Mouse (Mus musculus): ENCODE measurements around the gene Tbc1d9b. TPM values are rescaled to one million over a fixed set of nuclear protein-coding genes. Genes with fewer than 3 reads are reported as not detected.

Gene Tbc1d9b
- polyA plus RNA-seq, 1 experiment from 2014 or later, result 20.7 TPM

GRCm38 (mm10) chr11:50176351-50176750 is 45.2 kb downstream of the Tbc1d9b start:
- Histone ChIP-seq H3K27ac (ENCODE audit: low read depth, low read length) (no peak overlapping the region), H3K36me3 (ENCODE audit: control insufficient read depth, insufficient read depth, low read length) (peaks cover 6% of the 10 kb centered on the region; the same call in 1 of the 2 replicates), H3K9ac (ENCODE audit: low read depth, low read length) (no peak overlapping the region), H3K4me3 (ENCODE audit: low read depth, low read length) (no peak overlapping the region), H3K9me3 (replicated peaks; ENCODE audit: control insufficient read depth, low read length) (no peaks in the 10 kb centered on the region), H3K4me2 (no peak overlapping the region), H3K27me3 (ENCODE audit: control insufficient read depth, insufficient read depth, low read length) (no peaks in the 10 kb centered on the region), H3K4me1 (ENCODE audit: control insufficient read depth, insufficient read depth, low read length) (peaks cover 15% of the 10 kb centered on the region)
- WGBS (ENCODE audit: insufficient replicate concordance), result 82% methylated on average over 3 of the region's 3 CpGs
- no peak for ATAC-seq (replicated peaks; ENCODE audit: insufficient number of reproducible peaks, low FRiP score, low TSS enrichment)

DNA sequence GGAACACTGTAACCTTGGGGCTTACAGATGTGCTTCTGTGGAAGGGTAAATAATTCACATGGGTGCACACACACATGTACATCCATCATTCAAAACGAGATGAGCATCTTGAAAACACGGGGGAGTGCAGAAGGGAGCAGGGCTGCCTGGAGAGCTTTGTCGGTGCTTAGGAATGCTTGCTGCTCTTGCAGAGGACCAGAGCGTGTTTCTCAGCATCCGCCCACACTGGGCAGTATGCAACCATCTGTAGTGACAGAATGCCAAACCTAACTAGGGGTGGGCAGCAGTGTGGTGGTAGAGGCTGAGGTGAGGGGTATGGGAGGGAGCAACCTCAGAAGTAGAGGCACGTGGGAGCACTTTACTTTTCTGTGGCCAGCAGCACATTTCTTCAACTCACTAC is 45.9 kb downstream of the Tbc1d9b start:
- WGBS (ENCODE audit: insufficient replicate concordance), result 63% methylated on average over 6 of the region's 6 CpGs
- no peak overlapping the region for H3K27ac ChIP-seq (ENCODE audit: low read depth, low read length)
- H3K9ac ChIP-seq (ENCODE audit: low read depth, low read length), result no peak overlapping the region

GRCm38 (mm10) chr11:50178532-50179488 is 47.6 kb downstream of the Tbc1d9b start:
- Histone ChIP-seq H3K27me3 (ENCODE audit: control insufficient read depth, insufficient read depth, low read length) (no peaks in the 10 kb centered on the region), H3K4me1 (ENCODE audit: control insufficient read depth, insufficient read depth, low read length) (peaks cover 23% of the 10 kb centered on the region), H3K27ac (ENCODE audit: low read depth, low read length) (peak overlapping the region; percentile 12; the same call in 1 of the 2 replicates), H3K36me3 (ENCODE audit: control insufficient read depth, insufficient read depth, low read length) (no peaks in the 10 kb centered on the region), H3K4me2 (no peak overlapping the region), H3K9me3 (replicated peaks; ENCODE audit: control insufficient read depth, low read length) (no peaks in the 10 kb centered on the region), H3K9ac (ENCODE audit: low read depth, low read length) (no peak overlapping the region), H3K4me3 (ENCODE audit: low read depth, low read length) (no peak overlapping the region)
- no peak for ATAC-seq (replicated peaks; ENCODE audit: insufficient number of reproducible peaks, low FRiP score, low TSS enrichment)
- WGBS (ENCODE audit: insufficient replicate concordance), result 71% methylated on average over 5 of the region's 5 CpGs

More for the DNA sequence above, 45.9 kb downstream of the Tbc1d9b start:
- H3K4me3 ChIP-seq (ENCODE audit: low read depth, low read length), result no peak overlapping the region
- no peak for ATAC-seq (replicated peaks; ENCODE audit: insufficient number of reproducible peaks, low FRiP score, low TSS enrichment)
- no peaks in the 10 kb centered on the region for H3K9me3 ChIP-seq (replicated peaks; ENCODE audit: control insufficient read depth, low read length)
- no peak overlapping the region for H3K4me2 ChIP-seq
- no peaks in the 10 kb centered on the region for H3K27me3 ChIP-seq (ENCODE audit: control insufficient read depth, insufficient read depth, low read length)
- peaks cover 15% of the 10 kb centered on the region for H3K4me1 ChIP-seq (ENCODE audit: control insufficient read depth, insufficient read depth, low read length)
- H3K36me3 ChIP-seq (ENCODE audit: control insufficient read depth, insufficient read depth, low read length), result no peaks in the 10 kb centered on the region

- Histone ChIP-seq H3K9me3 (replicated peaks; ENCODE audit: control insufficient read depth, low read length) (no peaks in the 10 kb centered on the region), H3K27ac (ENCODE audit: low read depth, low read length) (no peak overlapping the region), H3K9ac (ENCODE audit: low read depth, low read length) (no peak overlapping the region), H3K36me3 (ENCODE audit: control insufficient read depth, insufficient read depth, low read length) (no peaks in the 10 kb centered on the region), H3K4me1 (ENCODE audit: control insufficient read depth, insufficient read depth, low read length) (peaks cover 22% of the 10 kb centered on the region), H3K4me3 (ENCODE audit: low read depth, low read length) (no peak overlapping the region), H3K27me3 (ENCODE audit: control insufficient read depth, insufficient read depth, low read length) (no peaks in the 10 kb centered on the region), H3K4me2 (no peak overlapping the region)
- no peak for ATAC-seq (replicated peaks; ENCODE audit: insufficient number of reproducible peaks, low FRiP score, low TSS enrichment)
- 70% methylated on average over 6 of the region's 6 CpGs for WGBS (ENCODE audit: insufficient replicate concordance)
These were observed 49.5 kb downstream of the Tbc1d9b start for GRCm38 (mm10) chr11:50180478-50181231.

DNA sequence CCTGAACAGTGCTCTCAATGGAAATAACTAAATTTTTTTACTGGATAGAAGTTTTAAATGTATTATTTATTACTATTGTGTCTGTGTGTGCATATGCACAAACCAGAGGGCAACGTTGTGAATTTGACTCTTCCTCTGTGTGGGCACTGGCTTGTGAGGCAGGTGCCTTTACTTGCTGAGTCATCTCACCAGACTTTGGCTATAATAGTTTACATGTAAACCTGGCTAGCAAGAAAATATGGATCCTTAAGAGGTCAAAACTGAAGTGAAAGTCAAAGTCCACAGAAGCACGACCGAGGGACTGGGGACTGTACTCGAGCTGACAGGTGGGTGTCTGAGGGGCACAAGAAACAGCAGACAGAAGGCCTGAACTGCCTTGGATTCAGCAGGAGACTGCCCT is 51.5 kb downstream of the Tbc1d9b start:
- no peaks in the 10 kb centered on the region for H3K27me3 ChIP-seq (ENCODE audit: control insufficient read depth, insufficient read depth, low read length)
- no peak overlapping the region for H3K4me3 ChIP-seq (ENCODE audit: low read depth, low read length)
- ATAC-seq (replicated peaks; ENCODE audit: insufficient number of reproducible peaks, low FRiP score, low TSS enrichment), result no peak
- no peak overlapping the region for H3K4me2 ChIP-seq
- H3K9ac ChIP-seq (ENCODE audit: low read depth, low read length), result peak overlapping the region; percentile 36; the same call in 1 of the 2 replicates
- peaks cover 22% of the 10 kb centered on the region for H3K4me1 ChIP-seq (ENCODE audit: control insufficient read depth, insufficient read depth, low read length)
- peak overlapping the region; percentile 17; the same call in 1 of the 2 replicates for H3K27ac ChIP-seq (ENCODE audit: low read depth, low read length)
- H3K9me3 ChIP-seq (replicated peaks; ENCODE audit: control insufficient read depth, low read length), result no peaks in the 10 kb centered on the region
- WGBS (ENCODE audit: insufficient replicate concordance), result 77% methylated on average over 4 of the region's 4 CpGs
- H3K36me3 ChIP-seq (ENCODE audit: control insufficient read depth, insufficient read depth, low read length), result no peaks in the 10 kb centered on the region

DNA sequence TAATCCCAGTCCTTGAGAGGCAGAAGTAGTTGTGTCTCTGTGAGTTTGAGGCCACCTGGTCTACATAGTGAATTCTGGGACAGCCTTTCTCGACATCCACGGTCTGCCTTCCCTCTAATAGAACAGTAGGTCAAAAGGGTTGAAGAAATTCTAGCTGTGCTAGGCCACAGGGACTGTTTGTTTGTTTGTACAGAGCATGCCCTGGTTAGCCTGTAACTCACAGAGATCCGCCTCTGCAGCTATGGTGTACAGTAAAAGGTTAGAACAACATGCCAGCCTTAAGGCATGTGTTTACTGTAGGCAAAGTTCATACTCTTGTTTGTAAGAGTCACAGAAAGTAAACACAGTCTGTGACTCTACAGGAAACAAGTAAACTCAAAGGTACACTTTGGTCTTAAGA is 53.6 kb downstream of the Tbc1d9b start:
- no peak overlapping the region for H3K4me2 ChIP-seq
- no peak overlapping the region for H3K27ac ChIP-seq (ENCODE audit: low read depth, low read length)
- H3K9me3 ChIP-seq (replicated peaks; ENCODE audit: control insufficient read depth, low read length), result no peaks in the 10 kb centered on the region
- H3K9ac ChIP-seq (ENCODE audit: low read depth, low read length), result no peak overlapping the region
- 78% methylated on average over 3 of the region's 3 CpGs for WGBS (ENCODE audit: insufficient replicate concordance)
- H3K4me1 ChIP-seq (ENCODE audit: control insufficient read depth, insufficient read depth, low read length), result peaks cover 13% of the 10 kb centered on the region; the same call in 1 of the 2 replicates
- ATAC-seq (replicated peaks; ENCODE audit: insufficient number of reproducible peaks, low FRiP score, low TSS enrichment), result no peak
- H3K27me3 ChIP-seq (ENCODE audit: control insufficient read depth, insufficient read depth, low read length), result no peaks in the 10 kb centered on the region
- no peaks in the 10 kb centered on the region for H3K36me3 ChIP-seq (ENCODE audit: control insufficient read depth, insufficient read depth, low read length)
- H3K4me3 ChIP-seq (ENCODE audit: low read depth, low read length), result no peak overlapping the region

DNA sequence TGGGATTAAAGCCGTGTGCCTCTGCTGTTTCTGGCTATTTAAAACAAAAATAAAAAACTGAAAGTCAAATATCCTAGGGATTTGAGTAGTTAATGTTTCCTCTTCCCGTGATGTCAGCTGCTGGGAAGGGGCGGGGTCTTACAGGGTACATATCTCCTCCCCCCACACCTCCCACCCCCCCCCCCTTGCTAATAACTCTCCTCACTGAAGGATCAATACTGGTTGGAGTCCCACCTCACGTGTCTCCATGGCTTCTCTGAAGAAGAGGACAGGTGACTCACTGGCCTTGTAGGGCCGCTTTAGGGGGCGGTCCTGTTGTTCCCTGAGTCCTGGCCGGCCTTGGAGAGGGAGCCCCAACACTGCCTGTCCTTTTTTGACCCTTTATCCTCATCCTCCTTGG is 57.5 kb downstream of the Tbc1d9b start:
- Histone ChIP-seq H3K4me3 (ENCODE audit: low read depth, low read length) (no peak overlapping the region), H3K36me3 (ENCODE audit: control insufficient read depth, insufficient read depth, low read length) (no peaks in the 10 kb centered on the region), H3K4me1 (ENCODE audit: control insufficient read depth, insufficient read depth, low read length) (0 out of 2 replicates have a peak, but pooled peaks cover 7% of the 10 kb centered on the region), H3K27ac (ENCODE audit: low read depth, low read length) (no peak overlapping the region), H3K27me3 (ENCODE audit: control insufficient read depth, insufficient read depth, low read length) (no peaks in the 10 kb centered on the region), H3K4me2 (no peak overlapping the region), H3K9me3 (replicated peaks; ENCODE audit: control insufficient read depth, low read length) (no peaks in the 10 kb centered on the region), H3K9ac (ENCODE audit: low read depth, low read length) (no peak overlapping the region)
- WGBS (ENCODE audit: insufficient replicate concordance), result 73% methylated on average over 7 of the region's 7 CpGs
- ATAC-seq (replicated peaks; ENCODE audit: insufficient number of reproducible peaks, low FRiP score, low TSS enrichment), result no peak

DNA sequence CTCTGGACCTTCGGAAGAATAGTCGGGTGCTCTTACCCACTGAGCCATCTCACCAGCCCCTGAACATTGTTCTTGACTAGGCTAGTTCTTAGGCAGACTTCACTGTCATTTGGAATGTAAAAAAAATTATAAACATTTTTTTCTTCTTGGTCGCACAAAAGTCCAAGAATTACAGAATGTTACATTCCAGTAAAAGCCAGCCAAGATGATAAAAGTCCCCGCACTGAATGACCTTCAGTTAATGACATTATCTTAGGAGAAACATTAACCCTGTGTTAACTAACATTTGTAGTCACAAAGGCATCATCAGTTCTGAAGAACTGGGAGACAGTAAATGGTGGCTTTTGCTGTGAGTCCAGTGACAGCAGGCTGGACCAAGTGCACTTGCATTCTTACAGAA is 59.2 kb downstream of the Tbc1d9b start:
- H3K4me3 ChIP-seq (ENCODE audit: low read depth, low read length), result no peak overlapping the region
- no peaks in the 10 kb centered on the region for H3K9me3 ChIP-seq (replicated peaks; ENCODE audit: control insufficient read depth, low read length)
- H3K9ac ChIP-seq (ENCODE audit: low read depth, low read length), result no peak overlapping the region
- H3K4me2 ChIP-seq, result no peak overlapping the region
- 65% methylated on average over 4 of the region's 4 CpGs for WGBS (ENCODE audit: insufficient replicate concordance)
- ATAC-seq (replicated peaks; ENCODE audit: insufficient number of reproducible peaks, low FRiP score, low TSS enrichment), result no peak
- no peaks in the 10 kb centered on the region for H3K27me3 ChIP-seq (ENCODE audit: control insufficient read depth, insufficient read depth, low read length)
- H3K27ac ChIP-seq (ENCODE audit: low read depth, low read length), result no peak overlapping the region
- no peaks in the 10 kb centered on the region for H3K4me1 ChIP-seq (ENCODE audit: control insufficient read depth, insufficient read depth, low read length)
- H3K36me3 ChIP-seq (ENCODE audit: control insufficient read depth, insufficient read depth, low read length), result no peaks in the 10 kb centered on the region
